Mouse (Mus musculus) embryonic stem cell, embryonic (primary cell): ENCODE measurements around the gene Atp6v1g2.

Source experiments
- CTCF ChIA-PET, 4 experiments: fragments of 300-600 bp in 2 of 4; fragments of 350-600 bp in 2 of 4; sonication (Branson Sonifier 250); formaldehyde crosslinking; loops; one replicate each; lab custom pipeline; 2022; ENCODE audit warnings: inconsistent platforms in 2 of 4; lab: Charles Lee
- POLR2A ChIA-PET, 4 experiments: fragments of 300-600 bp in 2 of 4; fragments of 350-600 bp in 2 of 4; sonication (Branson Sonifier 250); formaldehyde crosslinking; loops; one replicate each; lab custom pipeline; 2022; ENCODE audit warnings: antibody characterized with exemption in 4 of 4, inconsistent platforms in 1 of 4; lab: Charles Lee

The Atp6v1g2 gene

GRCm38 (mm10) chr17:35233114-35233980, at the start of gene Atp6v1g2:
TSS of gene Atp6v1g2 (plus strand) at chr17:35233660.
- CTCF ChIA-PET: interaction anchor here (0.6 to 11.2 kb wide), 28 partner anchors 8 to 112 kb away, joined by 3 to 161 read pairs (median 5); partner anchors contain the start of genes Ddx39b (in 2 of the 4), Gpank1 (in 1 of the 4) and Prrc2a (in 1 of the 4)
- POLR2A ChIA-PET: interaction anchor here (0.6 to 8.9 kb wide), 41 partner anchors 8 to 511 kb away, joined by 3 to 98 read pairs (median 4); partner anchors contain the start of genes Ddx39b (in 3 of the 4), Gm16181 (in 2 of the 4), Prrc2a (in 2 of the 4) and Abhd16a (in 1 of the 4)

GRCm38 (mm10) chr17:35185639-35186611, 47.5 kb upstream of the Atp6v1g2 start:
- ChIA-PET CTCF (interaction anchor here (0.6 to 2.4 kb wide), 9 partner anchors 7 to 132 kb away, joined by 3 to 11 read pairs (median 4); no protein-coding TSS in a partner anchor), POLR2A (interaction anchor here in 3 of 4 experiments (0.5 to 4.9 kb wide), 11 partner anchors 17 to 255 kb away, joined by 3 to 27 read pairs (median 3); partner anchors contain the start of genes Ddx39b (in 2 of the 3), Csnk2b (in 1 of the 3), Gpank1 (in 1 of the 3) and Hspa1a (in 1 of the 3))

GRCm38 (mm10) chr17:35186681-35187080, 46.8 kb upstream of the Atp6v1g2 start:
- ChIA-PET POLR2A (interaction anchor here in 3 of 4 experiments (0.8 to 4.9 kb wide), 5 partner anchors 47 to 59 kb away, joined by 3 to 27 read pairs (median 4); partner anchors contain the start of genes Ddx39b (in 2 of the 3), Atp6v1g2 (in 1 of the 3) and Nfkbil1 (in 1 of the 3)), CTCF (interaction anchor here in 3 of 4 experiments (0.6 to 1.5 kb wide), 3 partner anchors 8 to 45 kb away, joined by 3 to 8 read pairs (median 4); no protein-coding TSS in a partner anchor)

- CTCF ChIA-PET: interaction anchor here in 2 of 4 experiments (0.6 to 1.5 kb wide), 2 partner anchors 19 to 44 kb away, joined by 4 to 8 read pairs; no protein-coding TSS in a partner anchor
Measured at GRCm38 (mm10) chr17:35187345-35187744, 46.1 kb upstream of the Atp6v1g2 start.

GRCm38 (mm10) chr17:35187959-35188610, 45.4 kb upstream of the Atp6v1g2 start, which contains the start of gene Lst1:
TSS of gene Lst1 (minus strand) at chr17:35188439.
- ChIA-PET CTCF (interaction anchor here in 2 of 4 experiments (0.9 to 2.8 kb wide), 7 partner anchors 19 to 67 kb away, joined by 4 to 8 read pairs (median 5); no protein-coding TSS in a partner anchor), POLR2A (interaction anchor here in 3 of 4 experiments (0.6 to 4.9 kb wide), 7 partner anchors 19 to 236 kb away, joined by 3 to 27 read pairs (median 3); partner anchors contain the start of genes Atp6v1g2 (in 1 of the 3) and Ddx39b (in 1 of the 3))

More at GRCm38 (mm10) chr17:35187345-35187744, 46.1 kb upstream of the Atp6v1g2 start:
- POLR2A ChIA-PET: interaction anchor here in 3 of 4 experiments (0.8 to 4.9 kb wide), 5 partner anchors 20 to 55 kb away, joined by 3 to 27 read pairs (median 4); partner anchors contain the start of genes Ddx39b (in 2 of the 3), Atp6v1g2 (in 1 of the 3) and Nfkbil1 (in 1 of the 3)

GRCm38 (mm10) chr17:35189186-35189585, 44.3 kb upstream of the Atp6v1g2 start:
- CTCF ChIA-PET: interaction anchor here in 3 of 4 experiments (0.6 to 2.8 kb wide), 11 partner anchors 11 to 66 kb away, joined by 4 to 8 read pairs (median 5); no protein-coding TSS in a partner anchor
- POLR2A ChIA-PET: interaction anchor here in 3 of 4 experiments (0.6 to 1.8 kb wide), 8 partner anchors 8 to 237 kb away, joined by 3 to 13 read pairs (median 4); partner anchors contain the start of gene Ddx39b (in 1 of the 3)

- ChIA-PET POLR2A (interaction anchor here in 3 of 4 experiments (0.8 to 1.8 kb wide), 7 partner anchors 9 to 52 kb away, joined by 3 to 13 read pairs (median 4); partner anchors contain the start of genes Ddx39b (in 1 of the 3) and Tnf (in 1 of the 3)), CTCF (interaction anchor here (0.6 to 2.8 kb wide), 12 partner anchors 9 to 65 kb away, joined by 4 to 8 read pairs (median 4); no protein-coding TSS in a partner anchor)
Measured at GRCm38 (mm10) chr17:35190096-35190495, 43.4 kb upstream of the Atp6v1g2 start.

GRCm38 (mm10) chr17:35191723-35192122, 41.7 kb upstream of the Atp6v1g2 start:
- ChIA-PET POLR2A (interaction anchor here in 2 of 4 experiments (0.6 to 2.0 kb wide), 3 partner anchors 8 to 28 kb away, joined by 4 to 6 read pairs (median 6); no protein-coding TSS in a partner anchor), CTCF (interaction anchor here (0.5 to 1.8 kb wide), 14 partner anchors 10 to 871 kb away, joined by 3 to 8 read pairs (median 4); partner anchors contain the start of gene Tnf (in 1 of the 4))

- ChIA-PET POLR2A (interaction anchor here in 1 of 4 experiments (0.9 to 2.0 kb wide), 4 partner anchors 9 to 58 kb away, joined by 3 to 6 read pairs (median 3); partner anchors contain the start of genes Atp6v1g2 and Ddx39b), CTCF (interaction anchor here in 3 of 4 experiments (0.6 to 1.8 kb wide), 5 partner anchors 22 to 34 kb away, joined by 3 to 8 read pairs (median 4); no protein-coding TSS in a partner anchor)
Measured at GRCm38 (mm10) chr17:35192924-35193323, 40.5 kb upstream of the Atp6v1g2 start.

- ChIA-PET POLR2A (interaction anchor here in 3 of 4 experiments (0.6 to 1.2 kb wide), 6 partner anchors 14 to 334 kb away, joined by 3 to 4 read pairs (median 3); partner anchors contain the start of gene Ddx39b (in 1 of the 3)), CTCF (interaction anchor here (0.5 to 2.9 kb wide), 13 partner anchors 9 to 546 kb away, joined by 3 to 14 read pairs (median 4); partner anchors contain the start of genes Clic1 (in 1 of the 4) and D17H6S53E (in 1 of the 4))
Measured at GRCm38 (mm10) chr17:35193881-35194843, 39.3 kb upstream of the Atp6v1g2 start, which contains the start of gene Ltb. TSS of gene Ltb (plus strand) at chr17:35194439.

GRCm38 (mm10) chr17:35194844-35195630, 38.4 kb upstream of the Atp6v1g2 start:
- ChIA-PET POLR2A (interaction anchor here in 2 of 4 experiments (0.8 to 1.2 kb wide), 5 partner anchors 10 to 46 kb away, joined by 3 to 4 read pairs (median 3); partner anchors contain the start of genes Ddx39b (in 1 of the 2) and Lta (in 1 of the 2)), CTCF (interaction anchor here in 3 of 4 experiments (0.5 to 2.9 kb wide), 14 partner anchors 10 to 676 kb away, joined by 3 to 14 read pairs (median 4); partner anchors contain the start of gene D17H6S53E (in 1 of the 3))

GRCm38 (mm10) chr17:35195631-35196320, 37.7 kb upstream of the Atp6v1g2 start:
- POLR2A ChIA-PET: interaction anchor here (0.7 to 1.2 kb wide), 8 partner anchors 9 to 245 kb away, joined by 3 to 4 read pairs (median 4); partner anchors contain the start of genes Abhd16a (in 1 of the 4), Ddx39b (in 1 of the 4) and Lta (in 1 of the 4)

More at GRCm38 (mm10) chr17:35195631-35196320, 37.7 kb upstream of the Atp6v1g2 start:
- CTCF ChIA-PET: interaction anchor here (0.5 to 2.9 kb wide), 10 partner anchors 16 to 677 kb away, joined by 3 to 14 read pairs (median 4); no protein-coding TSS in a partner anchor
